Mouse (Mus musculus): Measurements from ENCODE around the gene Mast3.

The Mast3 gene

GRCm38 (mm10) chr8:70804481-70805206 is at the start of gene Mast3:
TSS of gene Mast3 (minus strand) at chr8:70805054.
- in situ Hi-C loops (cut with MboI, MseI): no loop called here

- in situ Hi-C loops (cut with MboI, MseI): no loop called here
Observed at GRCm38 (mm10) chr8:70853863-70854262, 49.0 kb upstream of the Mast3 start.

- in situ Hi-C loops (cut with MboI, MseI): no loop called here
Observed at GRCm38 (mm10) chr8:70852595-70853231, 47.9 kb upstream of the Mast3 start.

- in situ Hi-C loops (cut with MboI, MseI): no loop called here
Observed at GRCm38 (mm10) chr8:70851837-70852236, 47.0 kb upstream of the Mast3 start.

GRCm38 (mm10) chr8:70850947-70851346 is 46.1 kb upstream of the Mast3 start:
- in situ Hi-C loops (cut with MboI, MseI): no loop called here

GRCm38 (mm10) chr8:70850132-70850845 is 45.4 kb upstream of the Mast3 start:
- in situ Hi-C loops (cut with MboI, MseI): no loop called here

- in situ Hi-C loops (cut with MboI, MseI): no loop called here
Observed at GRCm38 (mm10) chr8:70849333-70849990, 44.6 kb upstream of the Mast3 start.

- in situ Hi-C loops (cut with MboI, MseI): no loop called here
Observed at GRCm38 (mm10) chr8:70846371-70847154, 41.7 kb upstream of the Mast3 start.

GRCm38 (mm10) chr8:70845108-70845507 is 40.3 kb upstream of the Mast3 start:
- in situ Hi-C loops (cut with MboI, MseI): no loop called here

- in situ Hi-C loops (cut with MboI, MseI): loop anchor here (5.0 kb wide), 2 partner anchors 77 to 127 kb away; partner anchors contain the start of gene Gm3336 (in 1 of the 2)
Observed at GRCm38 (mm10) chr8:70844523-70844922, 39.7 kb upstream of the Mast3 start.

- in situ Hi-C loops (cut with MboI, MseI): loop anchor here (5.0 kb wide), 2 partner anchors 77 to 127 kb away; partner anchors contain the start of gene Gm3336 (in 1 of the 2)
Observed at GRCm38 (mm10) chr8:70843941-70844340, 39.1 kb upstream of the Mast3 start.

- in situ Hi-C loops (cut with MboI, MseI): loop anchor here (5.0 kb wide), 2 partner anchors 76 to 126 kb away; partner anchors contain the start of gene Gm3336 (in 1 of the 2)
Observed at GRCm38 (mm10) chr8:70843214-70843773, 38.4 kb upstream of the Mast3 start.

GRCm38 (mm10) chr8:70842484-70842883 is 37.6 kb upstream of the Mast3 start:
- in situ Hi-C loops (cut with MboI, MseI): loop anchor here (5.0 kb wide), 2 partner anchors 75 to 125 kb away; partner anchors contain the start of gene Gm3336 (in 1 of the 2)

- in situ Hi-C loops (cut with MboI, MseI): loop anchor here (5.0 kb wide), 2 partner anchors 74 to 124 kb away; partner anchors contain the start of gene Gm3336 (in 1 of the 2)
Observed at GRCm38 (mm10) chr8:70841147-70842072, 36.6 kb upstream of the Mast3 start.

- in situ Hi-C loops (cut with MboI, MseI): loop anchor here (5.0 kb wide), 2 partner anchors 73 to 123 kb away; partner anchors contain the start of gene Gm3336 (in 1 of the 2)
Observed at GRCm38 (mm10) chr8:70840590-70840989, 35.7 kb upstream of the Mast3 start.

GRCm38 (mm10) chr8:70839408-70840351 is 34.8 kb upstream of the Mast3 start, which contains the start of gene Arrdc2:
TSS of gene Arrdc2 (minus strand) at chr8:70839720.
- in situ Hi-C loops (cut with MboI, MseI): loop anchor here (5.0 kb wide), 2 partner anchors 72 to 122 kb away; partner anchors contain the start of gene Gm3336 (in 1 of the 2)

- in situ Hi-C loops (cut with MboI, MseI): no loop called here
Observed at GRCm38 (mm10) chr8:70838654-70839407, 34.0 kb upstream of the Mast3 start.
